Mouse (Mus musculus) midbrain, postnatal 0 days (tissue): ENCODE results near the gene Man1a. TPM values are rescaled to one million over a fixed set of nuclear protein-coding genes. Genes with fewer than 3 reads are reported as not detected.

ENCODE experiments used
- ATAC-seq: fragments of 200-750 bp; cut with Nextera tagmentation; 2 replicates; pipeline ENCODE4 v1.8.0; 2017; ENCODE audit warnings: moderate number of reproducible peaks, mild to moderate bottlenecking, moderate TSS enrichment, moderate library complexity; ENCODE audit not compliant: low FRiP score
- DNase-seq: peaks from one replicate; pipeline ENCODE4 v3.0.0-alpha.2; 2015; ENCODE audit warnings: low spot score
- H3K27ac ChIP-seq: fragments of 300-500 bp; sonication (generic); 2 replicates; pipeline ENCODE4 v1.5.1; 2014; ENCODE audit warnings: low read depth, mild to moderate bottlenecking, low read length, mixed read lengths
- H3K27me3 ChIP-seq: fragments of 300-500 bp; sonication (generic); 2 replicates; pipeline ENCODE4 v1.6.1; 2014; ENCODE audit warnings: low read length, control low read depth, mixed read lengths; ENCODE audit not compliant: insufficient read depth
- H3K36me3 ChIP-seq: fragments of 300-500 bp; sonication (generic); 2 replicates; pipeline ENCODE4 v1.6.1; 2014; ENCODE audit warnings: low read length, control low read depth, mixed read lengths; ENCODE audit not compliant: insufficient read depth
- H3K4me1 ChIP-seq: fragments of 300-500 bp; sonication (generic); 2 replicates; pipeline ENCODE4 v1.6.1; 2014; ENCODE audit warnings: mild to moderate bottlenecking, control low read depth, antibody characterized with exemption, low read length, mixed read lengths; ENCODE audit not compliant: insufficient read depth
- H3K4me2 ChIP-seq: fragments of 300-500 bp; sonication (generic); 2 replicates; pipeline ENCODE4 v1.6.1; 2014; ENCODE audit warnings: low read depth, mild to moderate bottlenecking, low read length, mixed read lengths; ENCODE audit not compliant: poor library complexity, severe bottlenecking
- H3K4me3 ChIP-seq: fragments of 300-500 bp; sonication (generic); 2 replicates; pipeline ENCODE4 v1.5.1; 2014; ENCODE audit warnings: low read depth, mild to moderate bottlenecking, low read length, moderate library complexity
- H3K9ac ChIP-seq: fragments of 300-500 bp; sonication (generic); replicated peaks from 2 replicates; pipeline ENCODE4 v1.6.1; 2014; ENCODE audit warnings: mild to moderate bottlenecking, low read length, moderate library complexity, mixed read lengths; ENCODE audit not compliant: poor library complexity, severe bottlenecking
- H3K9me3 ChIP-seq: fragments of 300-500 bp; sonication (generic); 2 replicates; pipeline ENCODE4 v1.6.1; 2016; ENCODE audit warnings: low read length, control low read depth
- CTCF ChIP-seq: IDR thresholded peaks from 2 replicates; pipeline ENCODE4 v1.5.1; 2016; ENCODE audit warnings: antibody characterized with exemption, mild to moderate bottlenecking
- WGBS: fragments of 180-500 bp; shearing (Covaris S2); extraction: QIAGEN DNeasy Blood & Tissue Kit; methylation state at CpG from one replicate; pipeline ENCODE4 v1.1.7; 2014; 5-methylcytosine and 5-hydroxymethylcytosine counted together
- polyA plus RNA-seq: library from polyadenylated mRNA; unstranded; fragments of >200 nt; fragmentation: Nextera tagmentation; extraction: Ambion mirVana; gene quantifications from 2 replicates; pipeline ENCODE4 v1.2.1, GENCODE M21; 2015
- total RNA-seq: library from RNA; depleted of rRNA; stranded (reverse); fragments of >200 nt; gene quantifications from 2 replicates; pipeline ENCODE4 v1.2.3, GENCODE M21; 2014

Gene Man1a
- total and polyA plus RNA-seq, 2 experiments from 2014 or later, result 4.2 to 19.3 TPM

DNA sequence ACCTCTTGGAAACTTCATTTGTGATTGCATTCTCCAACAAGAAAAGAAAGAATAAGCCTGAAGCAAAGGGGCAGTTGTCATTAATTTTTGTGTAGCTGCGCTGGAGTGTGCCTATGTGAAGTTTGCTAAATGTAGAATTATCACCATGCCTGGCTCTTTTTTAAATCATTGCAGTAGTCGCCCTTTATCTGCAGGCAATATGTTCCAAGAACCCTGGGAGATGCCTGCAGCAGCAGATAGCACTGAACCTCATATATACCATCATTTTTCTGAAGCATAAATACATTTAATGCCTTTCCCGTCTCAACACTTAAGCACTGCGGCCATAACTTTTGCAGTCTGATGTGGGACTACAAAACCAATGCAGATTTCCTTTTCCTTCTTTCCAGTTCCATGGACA, 50.3 kb downstream of the Man1a start:
- H3K27ac ChIP-seq, result no peak overlapping the region
- H3K9ac ChIP-seq, result no peak overlapping the region
- no peaks in the 10 kb centered on the region for H3K9me3 ChIP-seq
- DNase-seq, result no peak
- no peak for ATAC-seq
- H3K36me3 ChIP-seq, result no peaks in the 10 kb centered on the region
- H3K4me3 ChIP-seq, result no peak overlapping the region
- no peak for TF ChIP-seq CTCF
- H3K4me2 ChIP-seq, result no peak overlapping the region
- 80% methylated on average over 4 of the region's 4 CpGs for WGBS
- no peaks in the 10 kb centered on the region for H3K27me3 ChIP-seq
- H3K4me1 ChIP-seq, result no peaks in the 10 kb centered on the region

DNA sequence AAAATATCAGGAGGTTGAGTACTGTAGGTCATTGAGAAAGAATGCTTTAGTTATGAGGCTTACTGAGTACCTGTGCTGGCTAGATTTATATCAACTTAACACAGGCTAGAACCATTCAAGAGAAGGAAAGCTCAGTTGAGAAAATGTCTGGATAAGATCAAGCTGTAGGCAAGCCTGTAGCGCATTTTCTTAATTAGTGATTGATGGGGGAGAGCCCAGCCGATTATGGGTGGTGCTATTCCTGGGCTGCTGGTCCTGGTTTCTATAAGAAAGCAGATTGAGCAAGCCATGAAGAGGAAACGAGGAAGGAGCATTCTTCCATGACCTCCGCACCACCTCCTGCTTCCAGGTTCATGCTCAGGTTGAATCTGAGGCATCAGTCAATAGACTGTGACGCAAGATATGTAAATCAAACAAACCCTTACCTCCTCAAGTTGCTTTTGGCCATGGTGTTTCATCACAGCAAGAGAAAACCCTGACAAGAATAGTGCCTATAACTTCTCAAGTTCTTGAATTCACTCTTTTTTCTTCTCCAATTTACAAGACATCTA, 58.4 kb downstream of the Man1a start:
- Histone ChIP-seq H3K27me3 (no peaks in the 10 kb centered on the region), H3K4me2 (no peak overlapping the region), H3K4me1 (no peaks in the 10 kb centered on the region), H3K4me3 (no peak overlapping the region), H3K36me3 (no peaks in the 10 kb centered on the region), H3K9ac (no peak overlapping the region), H3K9me3 (no peaks in the 10 kb centered on the region), H3K27ac (no peak overlapping the region)
- no peak for DNase-seq
- ATAC-seq, result no peak
- TF ChIP-seq CTCF, result no peak
- WGBS, result 85% methylated on average over 5 of the region's 5 CpGs

DNA sequence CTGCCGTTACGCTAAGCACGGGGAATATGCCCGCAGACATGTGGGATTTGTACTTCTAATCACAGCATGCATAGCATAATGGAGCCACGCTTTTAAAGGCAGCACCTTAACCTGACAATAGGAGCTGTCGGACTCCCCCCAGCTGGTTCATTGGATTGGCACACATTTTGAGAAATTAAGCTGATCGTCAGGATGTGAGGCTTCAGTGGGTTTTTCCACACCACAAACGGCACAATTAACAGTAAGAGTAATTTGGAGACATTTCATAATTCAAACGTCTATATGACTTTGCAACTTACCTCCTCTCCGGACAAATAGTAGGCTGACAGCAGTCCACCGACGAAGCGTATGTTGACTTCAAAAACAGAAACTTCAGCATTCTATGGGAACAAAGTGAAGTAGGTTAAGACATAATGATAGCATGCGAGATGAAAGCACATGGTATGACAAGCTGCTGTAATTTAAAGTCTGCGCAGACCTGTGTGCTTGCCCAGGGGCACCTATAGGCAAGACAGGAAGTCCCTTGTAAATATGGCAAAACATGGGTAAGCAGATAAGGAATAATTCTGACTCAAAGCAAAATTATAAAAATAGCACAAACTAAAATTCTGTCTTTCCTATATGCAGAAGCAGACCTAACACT, 62.2 kb downstream of the Man1a start:
- Histone ChIP-seq H3K36me3 (no peaks in the 10 kb centered on the region), H3K9ac (no peak overlapping the region), H3K27me3 (no peaks in the 10 kb centered on the region), H3K4me3 (no peak overlapping the region), H3K4me2 (peak overlapping the region; percentile 37), H3K4me1 (no peaks in the 10 kb centered on the region), H3K9me3 (no peaks in the 10 kb centered on the region), H3K27ac (no peak overlapping the region)
- no peak for ATAC-seq
- 43% methylated on average over 15 of the region's 15 CpGs for WGBS
- DNase-seq, result no peak
- TF ChIP-seq CTCF, result no peak

DNA sequence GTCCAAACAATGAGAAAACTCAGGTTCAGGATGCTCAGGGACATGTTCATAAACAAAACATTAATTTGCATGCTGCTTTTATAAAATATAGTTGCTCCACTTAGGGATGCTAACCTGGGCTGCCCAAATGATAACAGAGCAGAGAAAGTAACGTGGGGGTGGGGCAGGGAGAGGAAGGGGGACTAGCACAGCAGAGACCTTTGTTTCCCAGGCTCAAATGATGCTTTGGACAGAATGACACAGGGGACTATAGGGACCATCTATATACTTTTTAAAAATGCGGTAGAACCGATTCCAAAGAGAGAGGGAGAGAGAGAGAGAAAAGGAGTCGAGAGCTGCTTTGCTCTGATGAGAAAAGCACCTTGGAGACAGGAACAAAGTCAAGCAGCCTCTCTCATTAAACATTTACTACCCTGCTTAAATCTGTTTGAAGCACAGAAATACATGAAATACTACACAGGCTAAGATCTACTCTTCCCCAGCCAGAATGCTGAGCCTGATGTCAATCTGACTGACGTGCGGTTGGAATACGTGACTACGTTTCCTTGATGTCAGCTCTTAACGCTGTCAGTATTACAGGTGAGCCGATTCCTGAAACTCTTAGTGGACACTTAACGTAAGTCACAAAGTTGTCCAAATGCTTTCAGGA, 63.1 kb downstream of the Man1a start:
- Histone ChIP-seq H3K4me3 (no peak overlapping the region), H3K4me1 (no peaks in the 10 kb centered on the region), H3K4me2 (peak overlapping the region; percentile 37), H3K36me3 (no peaks in the 10 kb centered on the region), H3K9me3 (no peaks in the 10 kb centered on the region), H3K27me3 (no peaks in the 10 kb centered on the region), H3K9ac (no peak overlapping the region), H3K27ac (no peak overlapping the region)
- no peak for TF ChIP-seq CTCF
- peak; percentile 71 for ATAC-seq
- 37% methylated on average over 11 of the region's 11 CpGs for WGBS
- no peak for DNase-seq

DNA sequence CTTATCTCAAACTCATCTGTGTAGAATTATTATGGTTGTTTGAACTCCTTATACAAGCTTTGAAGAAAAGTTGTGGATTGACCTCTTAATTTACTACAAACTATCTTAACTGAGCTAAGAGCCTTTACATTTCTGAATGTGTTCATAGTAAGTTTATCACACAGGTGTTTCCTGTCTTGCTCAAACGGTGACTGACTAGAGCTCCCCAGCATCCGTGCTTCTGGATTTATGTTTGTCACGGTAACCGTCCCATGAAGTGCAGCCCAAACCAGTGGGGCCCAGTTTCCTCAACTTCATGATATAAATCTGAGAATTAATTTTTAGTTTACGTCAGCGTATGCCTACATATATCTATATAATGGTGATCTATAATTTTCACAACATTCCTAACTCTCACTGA, 67.3 kb downstream of the Man1a start:
- ATAC-seq, result no peak
- no peaks in the 10 kb centered on the region for H3K9me3 ChIP-seq
- no peak overlapping the region for H3K4me3 ChIP-seq
- H3K4me2 ChIP-seq, result no peak overlapping the region
- H3K36me3 ChIP-seq, result no peaks in the 10 kb centered on the region
- H3K27me3 ChIP-seq, result no peaks in the 10 kb centered on the region
- no peak for DNase-seq
- H3K27ac ChIP-seq, result no peak overlapping the region
- no peaks in the 10 kb centered on the region for H3K4me1 ChIP-seq
- WGBS, result 91% methylated on average over 6 of the region's 6 CpGs
- H3K9ac ChIP-seq, result no peak overlapping the region
- no peak for TF ChIP-seq CTCF

DNA sequence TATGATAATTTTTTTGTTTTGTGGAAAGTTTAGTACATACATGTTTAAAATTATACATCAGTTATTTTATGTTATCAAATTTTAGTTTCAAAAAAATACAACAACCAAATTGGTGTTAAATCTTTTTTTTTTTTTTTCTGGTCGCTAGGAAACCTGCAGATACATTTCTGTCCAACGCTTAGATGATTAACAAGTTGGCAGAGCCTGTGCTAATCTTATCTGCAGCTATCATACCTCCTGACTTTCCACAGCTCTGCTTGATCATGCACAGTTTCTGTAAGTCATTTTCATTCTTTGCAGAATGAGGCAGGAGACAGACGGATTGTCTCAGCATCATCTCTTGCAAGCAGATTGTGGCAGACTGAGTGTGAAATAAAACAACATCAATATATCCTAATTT, 69.5 kb downstream of the Man1a start:
- Histone ChIP-seq H3K27me3 (no peaks in the 10 kb centered on the region), H3K4me3 (no peak overlapping the region), H3K27ac (no peak overlapping the region), H3K4me1 (no peaks in the 10 kb centered on the region), H3K36me3 (no peaks in the 10 kb centered on the region), H3K4me2 (no peak overlapping the region), H3K9me3 (no peaks in the 10 kb centered on the region), H3K9ac (no peak overlapping the region)
- ATAC-seq (no peak), DNase-seq (no peak)
- WGBS, result 70% methylated on average over 3 of the region's 3 CpGs
- TF ChIP-seq CTCF, result no peak
